Mouse (Mus musculus): ENCODE data around the gene Khdc1b.

GRCm38 (mm10) chr1:21419370-21419769, 36.0 kb downstream of the Khdc1b start:
- TF ChIP-seq CTCF (conservative IDR thresholded peaks at IDR 0.05; ENCODE audit: low read length): no peak
- TF ChIP-seq NANOG (IDR thresholded peaks at IDR 0.05; ENCODE audit: borderline replicate concordance, low read length): no peak

Data from E14TG2a.4 (cell line).